Mouse (Mus musculus) heart, embryonic 10.5 days (tissue): ENCODE results near the gene Kif26a. TPM values are rescaled to one million over a fixed set of nuclear protein-coding genes. Genes with fewer than 3 reads are reported as not detected.
A peak's percentile ranks its signal among the peaks of the same experiment; 100 is the strongest.

ENCODE experiments used
- microRNA counts: library from miRNA; unstranded; fragments of <30 nt; microRNA quantifications from one replicate; lab custom pipeline; 2017
- microRNA-seq: library from miRNA; unstranded; fragments of <30 nt; microRNA quantifications from one replicate; pipeline ENCODE4, GENCODE M21; 2017
- polyA plus RNA-seq: library from polyadenylated mRNA; unstranded; fragments of >200 nt; fragmentation: Nextera tagmentation; extraction: Ambion mirVana; gene quantifications from 2 replicates; pipeline ENCODE4 v1.2.1, GENCODE M21; 2016

Kif26a gene
- polyA plus RNA-seq, 1 experiment from 2014 or later, result 2.1 TPM

MicroRNAs encoded within 50 kb of the gene (microRNA counts, 519-probe panel; counts per million panel counts)
- microRNA mmu-miR-203 (lab: Ali Mortazavi, UCI), result not detected

Small RNA genes lying within 50 kb of the gene (microRNA-seq; reads per million reads assigned to microRNA genes)
- 319 reads per million, percentile 65 among the genes with 10 or more reads in this experiment for gene Mir203
- gene Mir3073a, result not detected
- not detected for gene Mir3073b

Other genes with a start within 250 kb of the Kif26a start
- gene Ppp1r13b, start 238.1 kb upstream of the Kif26a start, polyA plus RNA-seq, result 13.6 and 16.8 TPM in 2 replicates
- gene Atp5mpl, start 179.2 kb upstream of the Kif26a start, polyA plus RNA-seq, result 847 and 1,150 TPM in 2 replicates
- gene Tdrd9, start 174.6 kb upstream of the Kif26a start, polyA plus RNA-seq, result 0.28 and 0.54 TPM in 2 replicates
- gene Rd3l, start 164.9 kb upstream of the Kif26a start, polyA plus RNA-seq, result 0.26 and 0.42 TPM in 2 replicates
- gene Aspg, start 39.5 kb upstream of the Kif26a start, polyA plus RNA-seq, result 1.5 and 1.7 TPM in 2 replicates